18 mouse cellular contexts compared by ENCODE assay signal in the genomic region with DNA sequence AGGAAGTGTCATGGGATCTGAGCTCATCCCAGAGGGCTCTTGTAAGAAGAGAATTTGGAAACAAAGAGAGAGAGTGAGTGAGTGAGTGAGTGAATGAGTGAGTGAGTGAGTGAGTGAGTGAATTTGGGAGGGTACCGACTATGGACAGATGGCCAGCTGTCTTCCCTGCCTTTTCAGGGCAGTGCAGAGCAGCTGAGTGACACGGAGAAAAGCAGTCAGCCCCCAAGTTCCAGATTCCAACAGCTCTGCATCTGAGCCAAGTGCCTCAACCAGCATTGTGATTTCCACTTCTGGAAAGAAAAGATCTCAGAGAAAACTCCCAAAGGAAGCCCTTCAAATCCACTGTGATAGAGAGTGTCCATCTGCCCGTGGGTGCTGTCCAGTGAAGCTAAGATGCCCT. TPM values are rescaled to one million over a fixed set of nuclear protein-coding genes. Genes with fewer than 3 reads are reported as not detected.
DNase-seq lines count a peak whose midpoint lies in the region; ATAC-seq and TF ChIP-seq lines count a peak whose summit lies in the region.
"Had no signal": no experiment of that assay in that cellular context is flagged by ENCODE, and none has a peak within 500 bp of the region (broad histone marks: within the 10 kb centered on the region; RNA-seq: fewer than 3 reads in every experiment).

No protein-coding gene starts in this region.

- no peak for TF ChIP-seq CTCF in hindbrain, postnatal 0 days (IDR thresholded peaks at IDR 0.05; ENCODE audit: low read depth)
- no peak for TF ChIP-seq CTCF in stomach, postnatal 0 days (IDR thresholded peaks at IDR 0.05; ENCODE audit: low read depth)

- ATAC-seq in forebrain, embryonic 12.5 days (ENCODE audit: low FRiP score): no peak
- ATAC-seq in midbrain, embryonic 12.5 days (ENCODE audit: low FRiP score, low read depth): no peak
- ATAC-seq in midbrain, embryonic 11.5 days (ENCODE audit: low FRiP score): no peak
- no peak for ATAC-seq in hindbrain, postnatal 0 days
- ATAC-seq in stomach, postnatal 0 days (ENCODE audit: low FRiP score, low TSS enrichment): no peak
- ATAC-seq: liver, postnatal 0 days had no signal

- no peaks in the 10 kb centered on the region; the same call in 1 of the 2 replicates for H3K36me3 ChIP-seq in forebrain, embryonic 12.5 days (replicated peaks)
- H3K36me3 ChIP-seq in forebrain, embryonic 10.5 days (replicated peaks): no peaks in the 10 kb centered on the region
- no peaks in the 10 kb centered on the region for H3K36me3 ChIP-seq in midbrain, embryonic 12.5 days
- no peaks in the 10 kb centered on the region for H3K36me3 ChIP-seq in midbrain, embryonic 11.5 days (ENCODE audit: control insufficient read depth, insufficient read depth, low read length)
- no peaks in the 10 kb centered on the region for H3K36me3 ChIP-seq in hindbrain, postnatal 0 days (ENCODE audit: insufficient read depth, low read length)
- no peaks in the 10 kb centered on the region for H3K36me3 ChIP-seq in stomach, postnatal 0 days (ENCODE audit: control insufficient read depth, insufficient read depth, low read length)

- 60% methylated on average over 3 of the region's 3 CpGs for WGBS in forebrain, embryonic 12.5 days
- 69% methylated on average over 3 of the region's 3 CpGs for WGBS in forebrain, embryonic 10.5 days
- WGBS in midbrain, embryonic 12.5 days: 61% methylated on average over 3 of the region's 3 CpGs
- 77% methylated on average over 3 of the region's 3 CpGs for WGBS in midbrain, embryonic 11.5 days
- 33% methylated on average over 3 of the region's 3 CpGs for WGBS in hindbrain, postnatal 0 days
- WGBS in stomach, postnatal 0 days: 35% methylated on average over 3 of the region's 3 CpGs

- peak overlapping the region; percentile 78 for H3K27ac ChIP-seq in forebrain, embryonic 12.5 days
- no peak overlapping the region for H3K27ac ChIP-seq in forebrain, embryonic 10.5 days
- H3K27ac ChIP-seq in midbrain, embryonic 12.5 days (replicated peaks): peak overlapping the region; percentile 58
- H3K27ac ChIP-seq in midbrain, embryonic 11.5 days (ENCODE audit: low read depth, low read length): no peak overlapping the region
- H3K27ac ChIP-seq in hindbrain, postnatal 0 days: peak overlapping the region; percentile 67
- peak overlapping the region; percentile 35; the same call in 1 of the 2 replicates for H3K27ac ChIP-seq in stomach, postnatal 0 days (replicated peaks)
- H3K27ac ChIP-seq: heart, adult 2 months; limb, embryonic 13.5 days had no signal

- no peaks in the 10 kb centered on the region for H3K27me3 ChIP-seq in forebrain, embryonic 12.5 days
- no peaks in the 10 kb centered on the region for H3K27me3 ChIP-seq in forebrain, embryonic 10.5 days (ENCODE audit: poor library complexity, severe bottlenecking)
- H3K27me3 ChIP-seq in midbrain, embryonic 12.5 days: no peaks in the 10 kb centered on the region
- H3K27me3 ChIP-seq in midbrain, embryonic 11.5 days (ENCODE audit: control insufficient read depth, insufficient read depth, low read length): no peaks in the 10 kb centered on the region
- no peaks in the 10 kb centered on the region for H3K27me3 ChIP-seq in hindbrain, postnatal 0 days (ENCODE audit: insufficient read depth, low read length)
- no peaks in the 10 kb centered on the region for H3K27me3 ChIP-seq in stomach, postnatal 0 days (ENCODE audit: control insufficient read depth, insufficient read depth, low read length)
- H3K27me3 ChIP-seq: limb, embryonic 13.5 days had no signal

- no peak overlapping the region for H3K4me2 ChIP-seq in forebrain, embryonic 12.5 days
- no peak overlapping the region for H3K4me2 ChIP-seq in midbrain, embryonic 12.5 days (replicated peaks)
- H3K4me2 ChIP-seq in midbrain, embryonic 11.5 days: no peak overlapping the region
- no peak overlapping the region for H3K4me2 ChIP-seq in hindbrain, postnatal 0 days (ENCODE audit: low read depth, low read length)
- no peak overlapping the region for H3K4me2 ChIP-seq in stomach, postnatal 0 days (replicated peaks; ENCODE audit: low read depth)
- H3K4me2 ChIP-seq: limb, embryonic 13.5 days had no signal

- TF ChIP-seq EP300 in stomach, postnatal 0 days (optimal IDR thresholded peaks at IDR 0.05): no peak

- peaks cover 29% of the 10 kb centered on the region for H3K4me1 ChIP-seq in forebrain, embryonic 12.5 days
- H3K4me1 ChIP-seq in forebrain, embryonic 10.5 days: peaks cover 45% of the 10 kb centered on the region
- H3K4me1 ChIP-seq in midbrain, embryonic 12.5 days: peaks cover 19% of the 10 kb centered on the region
- H3K4me1 ChIP-seq in midbrain, embryonic 11.5 days (ENCODE audit: control insufficient read depth, insufficient read depth, low read length): peaks cover 12% of the 10 kb centered on the region
- H3K4me1 ChIP-seq in hindbrain, postnatal 0 days (ENCODE audit: insufficient read depth, low read length): peaks cover 14% of the 10 kb centered on the region
- no peaks in the 10 kb centered on the region for H3K4me1 ChIP-seq in stomach, postnatal 0 days (replicated peaks; ENCODE audit: control insufficient read depth, insufficient read depth)
- H3K4me1 ChIP-seq: megakaryocyte, embryonic 14.5 days had no signal

- H3K9me3 ChIP-seq in forebrain, embryonic 12.5 days: no peaks in the 10 kb centered on the region
- no peaks in the 10 kb centered on the region for H3K9me3 ChIP-seq in forebrain, embryonic 10.5 days
- no peaks in the 10 kb centered on the region for H3K9me3 ChIP-seq in midbrain, embryonic 12.5 days
- H3K9me3 ChIP-seq in midbrain, embryonic 11.5 days (ENCODE audit: control insufficient read depth, low read length): no peaks in the 10 kb centered on the region
- H3K9me3 ChIP-seq in hindbrain, postnatal 0 days (ENCODE audit: low read length): no peaks in the 10 kb centered on the region
- H3K9me3 ChIP-seq in stomach, postnatal 0 days (ENCODE audit: control insufficient read depth, low read length): no peaks in the 10 kb centered on the region
- H3K9me3 ChIP-seq: limb, embryonic 13.5 days; megakaryocyte, embryonic 14.5 days had no signal

- no peak overlapping the region for H3K9ac ChIP-seq in forebrain, embryonic 12.5 days
- no peak overlapping the region for H3K9ac ChIP-seq in midbrain, embryonic 12.5 days (replicated peaks)
- H3K9ac ChIP-seq in midbrain, embryonic 11.5 days (ENCODE audit: low read length): no peak overlapping the region
- no peak overlapping the region for H3K9ac ChIP-seq in hindbrain, postnatal 0 days (replicated peaks; ENCODE audit: low read length)
- H3K9ac ChIP-seq in stomach, postnatal 0 days (ENCODE audit: low read length): no peak overlapping the region
- H3K9ac ChIP-seq: limb, embryonic 13.5 days; liver, postnatal 0 days had no signal

- H3K4me3 ChIP-seq in forebrain, embryonic 12.5 days (replicated peaks): no peak overlapping the region
- H3K4me3 ChIP-seq in forebrain, embryonic 10.5 days: no peak overlapping the region
- H3K4me3 ChIP-seq in midbrain, embryonic 12.5 days: no peak overlapping the region
- no peak overlapping the region for H3K4me3 ChIP-seq in midbrain, embryonic 11.5 days (ENCODE audit: low read depth, low read length)
- no peak overlapping the region for H3K4me3 ChIP-seq in hindbrain, postnatal 0 days (ENCODE audit: low read length)
- no peak overlapping the region for H3K4me3 ChIP-seq in stomach, postnatal 0 days (ENCODE audit: low read depth, low read length)
- H3K4me3 ChIP-seq: heart, adult 2 months; limb, embryonic 13.5 days; megakaryocyte, embryonic 14.5 days had no signal

- DNase-seq in forebrain, embryonic 10.5 days (ENCODE audit: extremely low spot score, low spot score): no peak
- DNase-seq in midbrain, embryonic 11.5 days (ENCODE audit: low spot score, missing footprints): no peak
- DNase-seq in hindbrain, postnatal 0 days (ENCODE audit: low spot score): peak; percentile 30
- no peak for DNase-seq in stomach, postnatal 0 days (ENCODE audit: low spot score)
- no peak for DNase-seq in right cerebral cortex, adult 2 months (ENCODE audit: low spot score in 2 of 2)
- DNase-seq in thymus, adult 18-20 months: no peak
- DNase-seq: adrenal gland, postnatal 14 days; heart, postnatal 36 days; kidney, postnatal 25 days; layer of hippocampus, postnatal 36 days; liver, postnatal 0 days; right cerebral cortex, postnatal 25 days had no signal

RNA-seq across cellular contexts. Expression of a gene that starts 23.8 kb away (rescaled TPM):
- 24.7 and 31.0 TPM in 2 replicates for polyA plus RNA-seq in forebrain, embryonic 12.5 days (2016; fragmentation: Nextera tagmentation; extraction: Ambion mirVana)
- polyA plus RNA-seq in forebrain, embryonic 10.5 days (2016; fragmentation: Nextera tagmentation; extraction: Ambion mirVana): 14.7 and 15.4 TPM in 2 replicates
- 40.8 and 47.4 TPM in 2 replicates for polyA plus RNA-seq in midbrain, embryonic 12.5 days (2016; fragmentation: Nextera tagmentation; extraction: Ambion mirVana)
- 26.2 and 29.7 TPM in 2 replicates for polyA plus RNA-seq in midbrain, embryonic 11.5 days (2014; fragmentation: Nextera tagmentation; extraction: Ambion mirVana)
- 66.0 and 79.5 TPM in 2 replicates for total RNA-seq in hindbrain, postnatal 0 days (2014; rRNA removed)
- 42.3 and 43.3 TPM in 2 replicates for polyA plus RNA-seq in hindbrain, postnatal 0 days (2015; fragmentation: Nextera tagmentation; extraction: Ambion mirVana)
- polyA plus RNA-seq in stomach, postnatal 0 days (2015; fragmentation: Nextera tagmentation; extraction: Ambion mirVana): 17.7 and 17.8 TPM in 2 replicates

RNA-seq across cellular contexts. Expression of a gene that starts 39.2 kb away (rescaled TPM):
- not detected in 2 replicates for polyA plus RNA-seq in forebrain, embryonic 12.5 days (2016; fragmentation: Nextera tagmentation; extraction: Ambion mirVana)
- polyA plus RNA-seq in forebrain, embryonic 10.5 days (2016; fragmentation: Nextera tagmentation; extraction: Ambion mirVana): not detected in 2 replicates
- not detected in 2 replicates for polyA plus RNA-seq in midbrain, embryonic 12.5 days (2016; fragmentation: Nextera tagmentation; extraction: Ambion mirVana)
- polyA plus RNA-seq in midbrain, embryonic 11.5 days (2014; fragmentation: Nextera tagmentation; extraction: Ambion mirVana): not detected in 2 replicates
- total RNA-seq in hindbrain, postnatal 0 days (2014; rRNA removed): not detected in 2 replicates
- not detected in 2 replicates for polyA plus RNA-seq in hindbrain, postnatal 0 days (2015; fragmentation: Nextera tagmentation; extraction: Ambion mirVana)
- not detected in 2 replicates for polyA plus RNA-seq in stomach, postnatal 0 days (2015; fragmentation: Nextera tagmentation; extraction: Ambion mirVana)
- total RNA-seq: adrenal gland, postnatal 14 days; gastrocnemius, adult 18-20 months; heart, adult 2 months; heart, postnatal 36 days; layer of hippocampus, postnatal 36 days had no signal
- polyA plus RNA-seq: heart, adult 2 months; limb, embryonic 13.5 days; liver, postnatal 0 days had no signal

Comparison
In these comparisons a context has a peak if more than half of its experiments do, and no peak if none do; other contexts are left out.
1. H3K27ac ChIP-seq: peak in forebrain, embryonic 12.5 days (single experiment), midbrain, embryonic 12.5 days (single experiment), hindbrain, postnatal 0 days (single experiment) and stomach, postnatal 0 days (single experiment); none in forebrain, embryonic 10.5 days (single experiment) and midbrain, embryonic 11.5 days (single experiment).